Mouse (Mus musculus): ENCODE results near the gene Srgap2.

- TF ChIP-seq GATA1 (IDR thresholded peaks at IDR 0.05; ENCODE audit: low read length): no peak
- TF ChIP-seq TAL1 (IDR thresholded peaks at IDR 0.05; ENCODE audit: low read length): no peak
These were observed 89.2 kb downstream of the Srgap2 start for GRCm38 (mm10) chr1:131437975-131438374.

Data from erythroblast, embryonic 14.5 days (primary cell).